Mouse (Mus musculus): ENCODE data around the gene Lrrc73.

DNA sequence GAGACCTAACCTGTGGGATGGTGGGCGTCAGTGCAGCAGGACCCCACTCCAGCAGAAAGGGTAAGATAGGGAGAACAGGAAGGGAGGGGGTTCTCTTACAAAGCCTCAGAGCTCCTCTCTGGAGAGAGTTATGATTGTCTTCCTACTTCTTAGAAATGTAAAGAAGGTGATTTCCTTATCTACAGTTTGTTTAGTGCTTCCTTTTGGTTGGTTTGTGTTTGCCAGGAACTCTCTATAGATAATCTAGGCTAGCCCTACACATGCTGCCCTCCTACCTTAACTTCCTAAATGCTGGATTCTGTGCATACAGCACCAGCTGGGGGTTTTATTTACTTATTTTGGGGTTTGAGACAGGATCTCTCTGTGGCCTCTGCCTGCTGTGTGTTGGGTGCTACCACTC is 17.3 kb upstream of the Lrrc73 start:
- TF ChIP-seq POLR2A (IDR thresholded peaks at IDR 0.05; ENCODE audit: borderline replicate concordance, extremely low read depth, low read depth, low read length) = no peak
- no peak for TF ChIP-seq CTCF (IDR thresholded peaks at IDR 0.05; ENCODE audit: insufficient read depth, low read length)
